Comparison of ENCODE assay signal across 8 mouse cellular contexts in the genomic region with DNA sequence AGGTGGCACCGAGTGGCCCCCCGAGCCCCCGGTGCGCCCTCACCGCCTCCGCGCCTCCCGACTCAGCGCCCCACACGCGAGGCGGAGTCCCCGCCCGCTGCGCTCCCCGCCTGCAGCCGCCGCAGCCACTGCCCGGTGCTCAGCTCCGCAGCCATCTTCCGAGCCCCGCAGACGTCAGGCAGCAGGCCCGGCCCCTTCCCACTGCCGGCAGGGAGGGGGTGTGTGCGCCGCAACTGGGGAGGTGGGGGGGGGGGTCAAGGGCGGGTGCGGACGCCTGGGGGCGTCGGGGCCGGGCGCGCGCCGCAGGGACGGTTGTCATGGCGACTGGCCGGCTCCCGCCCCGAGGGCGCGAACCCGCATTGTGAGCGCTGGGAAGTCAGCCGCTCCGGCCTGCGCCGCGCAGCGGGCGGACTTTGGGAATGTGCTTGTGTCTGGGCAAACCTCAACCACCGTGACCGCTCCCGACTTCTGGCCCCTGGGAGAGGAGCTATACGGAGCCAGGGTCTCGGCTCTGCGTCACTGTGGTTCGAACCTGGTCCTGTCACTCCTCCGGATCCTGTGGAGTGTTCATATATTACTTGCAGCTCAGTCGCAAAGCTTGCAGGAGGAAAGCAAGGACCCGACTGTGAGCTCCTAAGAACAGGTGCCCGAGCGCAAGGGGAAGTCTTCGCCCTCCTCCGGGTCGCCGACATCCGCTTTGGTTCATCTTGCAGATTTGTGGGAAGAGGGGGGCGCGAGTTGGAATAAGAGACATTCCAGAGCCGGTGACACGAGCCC. TPM values are rescaled to one million over a fixed set of nuclear protein-coding genes. Genes with fewer than 3 reads are reported as not detected.
DNase-seq lines count a peak whose midpoint lies in the region; ATAC-seq and TF ChIP-seq lines count a peak whose summit lies in the region.

A gene (minus strand): TSS at position 160 of the 777 bp plus-strand sequence.

- no peak for TF ChIP-seq CTCF in ES-Bruce4 (IDR thresholded peaks at IDR 0.05; ENCODE audit: low read depth, low read length)
- TF ChIP-seq CTCF in heart, postnatal 0 days (IDR thresholded peaks at IDR 0.05; ENCODE audit: low read depth), result no peak
- TF ChIP-seq CTCF in lung, adult 2 months (IDR thresholded peaks at IDR 0.05; ENCODE audit: insufficient read depth, low read length), result no peak

- H3K9me3 ChIP-seq in ES-Bruce4 (replicated peaks; ENCODE audit: control insufficient read depth, insufficient read depth, low read length, poor library complexity, severe bottlenecking), result peaks cover 3% of the 10 kb centered on the region; the same call in 1 of the 2 replicates
- H3K9me3 ChIP-seq in forebrain, embryonic 13.5 days (replicated peaks), result no peaks in the 10 kb centered on the region
- no peaks in the 10 kb centered on the region for H3K9me3 ChIP-seq in heart, postnatal 0 days (replicated peaks; ENCODE audit: control insufficient read depth, low read length)
- no peaks in the 10 kb centered on the region for H3K9me3 ChIP-seq in neural tube, embryonic 15.5 days (replicated peaks)

- H3K27me3 ChIP-seq in ES-Bruce4 (ENCODE audit: control insufficient read depth, insufficient read depth, low read length, poor library complexity, severe bottlenecking), result no peaks in the 10 kb centered on the region
- no peaks in the 10 kb centered on the region for H3K27me3 ChIP-seq in forebrain, embryonic 13.5 days
- H3K27me3 ChIP-seq in heart, postnatal 0 days (ENCODE audit: control insufficient read depth, insufficient read depth, low read length), result no peaks in the 10 kb centered on the region
- H3K27me3 ChIP-seq in neural tube, embryonic 15.5 days (replicated peaks), result no peaks in the 10 kb centered on the region

- under 1% methylated on average over 46 of the region's 74 CpGs for WGBS in forebrain, embryonic 13.5 days
- under 1% methylated on average over 52 of the region's 74 CpGs for WGBS in heart, postnatal 0 days
- WGBS in lung, adult 2 months, result under 1% methylated on average over 67 of the region's 74 CpGs
- WGBS in neural tube, embryonic 15.5 days, result 1% methylated on average over 60 of the region's 74 CpGs

- DNase-seq in c-Kit-positive CD71-positive TER-119-positive erythroid progenitor cells, embryonic 14.5 days (ENCODE audit: low spot score), result peak; percentile 52
- DNase-seq in heart, postnatal 0 days (ENCODE audit: low spot score), result peak; percentile 22
- peak; percentile 78 to 88 for DNase-seq in kidney, postnatal 4 days
- DNase-seq in lung, adult 2 months, result peak; percentile 67
- DNase-seq in thymus, adult 18-20 months, result peak; percentile 44 to 45

- H3K4me1 ChIP-seq in ES-Bruce4 (ENCODE audit: control insufficient read depth, insufficient read depth, low read length), result no peaks in the 10 kb centered on the region
- H3K4me1 ChIP-seq in forebrain, embryonic 13.5 days, result peaks cover 21% of the 10 kb centered on the region
- H3K4me1 ChIP-seq in heart, postnatal 0 days (ENCODE audit: control insufficient read depth, insufficient read depth), result peaks cover 7% of the 10 kb centered on the region; the same call in 1 of the 2 replicates
- peaks cover 5% of the 10 kb centered on the region; the same call in 1 of the 2 replicates for H3K4me1 ChIP-seq in lung, adult 2 months (ENCODE audit: control insufficient read depth, insufficient read depth, low read length)
- peaks cover 48% of the 10 kb centered on the region for H3K4me1 ChIP-seq in neural tube, embryonic 15.5 days

- H3K36me3 ChIP-seq in ES-Bruce4 (ENCODE audit: control insufficient read depth, insufficient read depth, low read length, poor library complexity, severe bottlenecking), result peaks cover 29% of the 10 kb centered on the region
- H3K36me3 ChIP-seq in forebrain, embryonic 13.5 days (ENCODE audit: poor library complexity, severe bottlenecking), result peaks cover 25% of the 10 kb centered on the region
- H3K36me3 ChIP-seq in heart, postnatal 0 days (replicated peaks; ENCODE audit: control insufficient read depth, insufficient read depth, low read length), result peaks cover 28% of the 10 kb centered on the region
- H3K36me3 ChIP-seq in neural tube, embryonic 15.5 days, result peaks cover 22% of the 10 kb centered on the region

- H3K4me2 ChIP-seq in forebrain, embryonic 13.5 days, result peak within 1 kb of the TSS; percentile 83
- H3K4me2 ChIP-seq in heart, postnatal 0 days (ENCODE audit: low read depth, low read length), result peak within 1 kb of the TSS; percentile 91
- peak within 1 kb of the TSS; percentile 87 for H3K4me2 ChIP-seq in neural tube, embryonic 15.5 days

- no peak for TF ChIP-seq EP300 in ES-Bruce4 (IDR thresholded peaks at IDR 0.05; ENCODE audit: insufficient read depth, low read depth, low read length)
- TF ChIP-seq EP300 in heart, postnatal 0 days (IDR thresholded peaks at IDR 0.05; ENCODE audit: low read depth), result no peak; the same call in 1 of the 2 replicates

- peak within 1 kb of the TSS; percentile 48 for H3K27ac ChIP-seq in ES-Bruce4 (ENCODE audit: insufficient read depth, low read length)
- peak within 1 kb of the TSS; percentile 82 for H3K27ac ChIP-seq in forebrain, embryonic 13.5 days
- H3K27ac ChIP-seq in heart, postnatal 0 days (ENCODE audit: low read depth), result peak within 1 kb of the TSS; percentile 60
- H3K27ac ChIP-seq in neural tube, embryonic 15.5 days (replicated peaks), result peak within 1 kb of the TSS; percentile 94

- peak within 1 kb of the TSS; percentile 75 for H3K9ac ChIP-seq in ES-Bruce4 (ENCODE audit: low read depth, poor library complexity, severe bottlenecking)
- H3K9ac ChIP-seq in forebrain, embryonic 13.5 days, result peak within 1 kb of the TSS; percentile 77
- peak within 1 kb of the TSS; percentile 63 for H3K9ac ChIP-seq in heart, postnatal 0 days (replicated peaks; ENCODE audit: low read depth, low read length)
- peak within 1 kb of the TSS; percentile 84 for H3K9ac ChIP-seq in neural tube, embryonic 15.5 days (replicated peaks)

- peak within 1 kb of the TSS; percentile 90 for H3K4me3 ChIP-seq in ES-Bruce4 (ENCODE audit: low read depth, low read length)
- peak within 1 kb of the TSS; percentile 88 for H3K4me3 ChIP-seq in forebrain, embryonic 13.5 days
- H3K4me3 ChIP-seq in heart, postnatal 0 days (ENCODE audit: low read depth, low read length), result peak within 1 kb of the TSS; percentile 69
- H3K4me3 ChIP-seq in lung, adult 2 months (replicated peaks; ENCODE audit: extremely low read depth, low read depth, low read length), result peak within 1 kb of the TSS; percentile 87
- peak within 1 kb of the TSS; percentile 71 for H3K4me3 ChIP-seq in neural tube, embryonic 15.5 days (replicated peaks)

- no peak for TF ChIP-seq POLR2A in ES-Bruce4 (IDR thresholded peaks at IDR 0.05; ENCODE audit: insufficient read depth, low read length)
- TF ChIP-seq POLR2A in lung, adult 2 months (IDR thresholded peaks at IDR 0.05; ENCODE audit: borderline replicate concordance, extremely low read depth, low read depth, low read length), result 0 out of 2 replicates have a peak, but pooled peaks have one; percentile 5

- ATAC-seq in forebrain, embryonic 13.5 days, result peak; percentile 75
- ATAC-seq in heart, postnatal 0 days (ENCODE audit: insufficient read depth, low read depth), result peak; percentile 57
- peak; percentile 84 for ATAC-seq in neural tube, embryonic 15.5 days (ENCODE audit: low FRiP score)

RNA-seq across cellular contexts. Expression of the gene that starts here (rescaled TPM):
- 17.4 and 21.2 TPM in 2 replicates for polyA plus RNA-seq in ES-Bruce4 (2011; ENCODE audit: insufficient read depth, insufficient read length, low read depth, missing spikeins)
- polyA plus RNA-seq in forebrain, embryonic 13.5 days (2015; fragmentation: Nextera tagmentation; extraction: Ambion mirVana), result 9.7 and 10.5 TPM in 2 replicates
- 9.2 and 11.7 TPM in 2 replicates for total RNA-seq in heart, postnatal 0 days (2014; rRNA removed; ENCODE audit: low replicate concordance)
- polyA plus RNA-seq in heart, postnatal 0 days (2015; fragmentation: Nextera tagmentation; extraction: Ambion mirVana), result 2.3 and 2.5 TPM in 2 replicates
- 19.3 and 22.1 TPM in 2 replicates for polyA plus RNA-seq in lung, adult 2 months (2012; rRNA removed)
- polyA plus RNA-seq in neural tube, embryonic 15.5 days (2015; fragmentation: Nextera tagmentation; extraction: Ambion mirVana), result 24.1 and 27.3 TPM in 2 replicates

Comparison
In these comparisons a context has a peak if more than half of its experiments do, and no peak if none do; other contexts are left out.
1. Peak in every context shown above with its lines: DNase-seq, ATAC-seq, H3K4me3 ChIP-seq and H3K27ac ChIP-seq.
2. DNase-seq: peak in every context shown above with its lines; median percentile 83 in kidney, postnatal 4 days; 67 in lung, adult 2 months; 52 in c-Kit-positive CD71-positive TER-119-positive erythroid progenitor cells, embryonic 14.5 days; 44 in thymus, adult 18-20 months; 22 in heart, postnatal 0 days.